Mouse (Mus musculus): ENCODE data around the gene Krtap1-4.

The Krtap1-4 gene

GRCm38 (mm10) chr11:99550765-99551164 is 32.7 kb downstream of the Krtap1-4 start, which contains the start of gene Krtap3-3:
Gene Krtap3-3 (minus strand): TSS chr11:99550865.
- DNase-seq (ENCODE audit: low spot score), result no peak

GRCm38 (mm10) chr11:99547892-99548291 is 35.6 kb downstream of the Krtap1-4 start:
- DNase-seq (ENCODE audit: low spot score), result no peak

- peak; percentile 41 for DNase-seq (ENCODE audit: low spot score)
Measured at GRCm38 (mm10) chr11:99539721-99540120, 43.7 kb downstream of the Krtap1-4 start.
